Mouse (Mus musculus) megakaryocyte, embryonic 14.5 days (primary cell): ENCODE measurements around the gene Kcna10.

ENCODE experiments used
- FLI1 ChIP-seq: IDR thresholded peaks from 2 replicates; pipeline ENCODE4 v1.6.1; 2012; ENCODE audit warnings: low read length, inconsistent platforms, mixed read lengths
- GATA1 ChIP-seq: IDR thresholded peaks from 3 replicates; pipeline ENCODE4 v1.6.1; 2012; ENCODE audit warnings: mixed read lengths, low read length, inconsistent platforms, borderline replicate concordance

DNA sequence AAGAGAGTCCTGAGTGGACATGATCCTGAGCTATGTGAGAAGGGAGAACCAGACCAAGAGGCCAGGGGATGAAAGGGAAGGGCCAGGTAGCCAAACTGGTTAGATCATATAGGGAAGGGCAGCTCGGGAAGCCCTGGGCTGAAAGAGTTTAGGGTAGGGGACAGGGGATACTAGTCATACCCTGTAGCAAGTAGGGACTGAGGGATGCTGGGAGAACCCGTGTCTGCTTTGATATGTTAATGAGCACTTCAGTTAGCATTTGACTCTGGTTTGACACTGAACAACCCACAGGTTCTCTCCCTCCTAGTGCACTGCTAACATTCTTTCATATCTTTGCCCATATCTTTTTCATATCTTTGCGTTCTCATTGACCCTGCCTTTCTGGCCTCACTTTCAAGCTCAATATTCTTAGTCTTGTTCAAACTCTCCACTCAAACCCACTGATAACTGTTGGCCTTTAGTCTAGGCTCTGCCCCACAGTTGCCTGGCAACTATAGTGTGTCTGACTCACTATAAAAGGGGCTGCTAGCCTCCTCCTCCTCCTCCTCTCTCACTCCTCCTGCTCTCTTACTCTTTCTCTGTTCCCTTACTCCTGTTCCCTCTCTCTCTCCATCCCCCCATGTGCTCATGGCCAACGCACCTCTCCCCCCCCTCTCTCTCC, 23.8 kb downstream of the Kcna10 start:
- TF ChIP-seq GATA1 (no peak), FLI1 (no peak)
